Mouse (Mus musculus): ENCODE results near the gene Prpsap1.

DNA sequence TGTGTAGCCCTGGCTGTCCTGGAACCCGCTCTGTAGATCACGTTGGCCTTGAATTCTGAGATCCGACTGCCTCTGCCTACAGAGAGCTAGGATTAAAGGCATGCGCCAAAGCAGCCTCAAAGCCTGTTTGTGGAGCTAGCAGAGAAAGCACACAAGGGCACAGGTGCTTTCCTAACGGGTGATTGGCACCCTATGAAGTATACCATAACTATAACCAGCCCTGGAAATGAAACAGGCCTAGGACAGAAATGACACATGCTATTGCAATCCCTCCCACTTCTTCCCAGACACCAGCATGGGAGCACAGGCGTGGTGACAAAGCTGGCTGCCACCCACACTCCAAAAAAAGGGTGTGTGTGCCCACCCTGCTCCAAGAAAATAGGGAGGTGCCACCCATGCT is 19.0 kb upstream of the Prpsap1 start:
- no peak for TF ChIP-seq CTCF (IDR thresholded peaks at IDR 0.05; ENCODE audit: insufficient read depth, low read depth, low read length)
- no peak for TF ChIP-seq POLR2A (IDR thresholded peaks at IDR 0.05; ENCODE audit: insufficient read depth, low read depth, low read length)
